Mouse (Mus musculus) heart, adult 2 months (tissue): Measurements from ENCODE around the gene Pdcd4.

Experiments used
- CTCF ChIP-seq: fragments of 200-600 bp; IDR thresholded peaks from 2 replicates; pipeline ENCODE4 v1.8.1; 2022; ENCODE audit warnings: antibody characterized with exemption, mild to moderate bottlenecking, moderate library complexity
- POLR2A ChIP-seq: fragments of 200-500 bp; IDR thresholded peaks from 2 replicates; pipeline ENCODE4 v1.6.1; 2011; ENCODE audit warnings: mild to moderate bottlenecking, low read depth, low read length, control low read depth; ENCODE audit not compliant: insufficient read depth

- TF ChIP-seq CTCF (no peak), POLR2A (no peak)
Measured at GRCm38 (mm10) chr19:53892061-53892460, at the start of gene Pdcd4.
